ENCODE assay signal across 16 mouse cellular contexts in the genomic region with DNA sequence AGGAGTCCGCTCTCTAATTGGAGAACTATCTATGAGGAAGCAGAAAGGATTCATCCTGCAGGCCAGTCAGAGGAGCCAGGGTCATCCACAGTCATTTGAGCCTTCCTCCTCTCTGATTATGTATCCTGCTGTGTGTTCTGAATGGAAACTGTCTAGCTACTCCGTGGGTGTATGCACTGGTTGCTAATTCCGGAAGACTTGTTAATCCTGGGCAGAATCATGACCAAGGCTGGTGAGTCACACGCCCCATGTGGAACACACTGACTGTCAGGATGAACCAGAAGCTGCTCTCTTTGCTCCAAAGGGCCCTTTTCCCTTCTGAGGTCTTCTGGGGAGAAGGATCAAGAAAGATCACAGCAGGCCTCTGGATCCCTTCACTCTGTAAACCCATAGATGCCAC. TPM values are rescaled to one million over a fixed set of nuclear protein-coding genes. Genes with fewer than 3 reads are reported as not detected.
DNase-seq lines count a peak whose midpoint lies in the region; TF ChIP-seq lines count a peak whose summit lies in the region.
"Had no signal": no experiment of that assay in that cellular context is flagged by ENCODE, and none has a peak within 500 bp of the region (broad histone marks: within the 10 kb centered on the region; RNA-seq: fewer than 3 reads in every experiment).

No protein-coding gene starts in this region.

- H3K4me3 ChIP-seq in C2C12 (ENCODE audit: insufficient read depth, poor library complexity, severe bottlenecking), result no peak overlapping the region
- H3K4me3 ChIP-seq in lung, adult 2 months (replicated peaks; ENCODE audit: extremely low read depth, low read depth, low read length), result no peak overlapping the region
- H3K4me3 ChIP-seq: heart, adult 2 months; liver, embryonic 13.5 days; midbrain, embryonic 15.5 days had no signal

- H3ac ChIP-seq in C2C12 (ENCODE audit: control insufficient read depth, insufficient read length, low read depth), result no peak overlapping the region

- no peaks in the 10 kb centered on the region for H3K27me3 ChIP-seq in C2C12 (ENCODE audit: control insufficient read depth, insufficient read depth, insufficient read length)
- H3K27me3 ChIP-seq: liver, embryonic 13.5 days; midbrain, embryonic 15.5 days had no signal

- peak; percentile 54 to 58 for DNase-seq in adrenal gland, postnatal 36 days
- no peak for DNase-seq in adrenal gland, adult 18-20 months (ENCODE audit: low spot score in 2 of 2)
- DNase-seq in layer of hippocampus, adult 9-11 months, result peak; percentile 20
- no peak for DNase-seq in layer of hippocampus, postnatal 25 days (ENCODE audit: extremely low spot score in 1 of 2, low spot score in 1 of 2)
- DNase-seq in brain, adult 2 months (ENCODE audit: low read depth, low spot score), result peak; percentile 92
- DNase-seq in embryo, embryonic 10.5 days (ENCODE audit: low spot score), result no peak
- DNase-seq in lung, adult 2 months, result no peak
- DNase-seq: cerebellum, adult 8-10 months; heart, adult 2 months; heart, postnatal 14 days; kidney, adult 9 months; liver, embryonic 13.5 days; lung, postnatal 4 days; spleen, adult 18-20 months had no signal

- 65% methylated on average over 4 of the region's 4 CpGs for WGBS in lung, adult 2 months

- no peaks in the 10 kb centered on the region for H3K79me2 ChIP-seq in C2C12 (ENCODE audit: control insufficient read depth, insufficient read depth)

- no peak for TF ChIP-seq CTCF in C2C12 (IDR thresholded peaks at IDR 0.05; ENCODE audit: control insufficient read depth, insufficient read depth, insufficient read length)
- TF ChIP-seq CTCF in lung, adult 2 months (IDR thresholded peaks at IDR 0.05; ENCODE audit: insufficient read depth, low read length), result no peak

- no peak for TF ChIP-seq POLR2A in lung, adult 2 months (IDR thresholded peaks at IDR 0.05; ENCODE audit: borderline replicate concordance, extremely low read depth, low read depth, low read length)

- H3K36me3 ChIP-seq in C2C12 (ENCODE audit: control insufficient read depth, insufficient read depth), result no peaks in the 10 kb centered on the region
- H3K36me3 ChIP-seq: liver, embryonic 13.5 days; midbrain, embryonic 15.5 days had no signal

- H3K79me3 ChIP-seq in C2C12 (ENCODE audit: low read depth), result no peaks in the 10 kb centered on the region

- H3K4me1 ChIP-seq in lung, adult 2 months (ENCODE audit: control insufficient read depth, insufficient read depth, low read length), result peaks cover 11% of the 10 kb centered on the region

TF ChIP-seq in C2C12, 6 proteins besides CTCF, POLR2A, EP300 and RAD21:
- no peak for TF ChIP-seq MYOD1 (IDR thresholded peaks at IDR 0.05; ENCODE audit: control insufficient read depth, insufficient read length, low read depth)
- peak; percentile 6 for TF ChIP-seq FOSL1 (IDR thresholded peaks at IDR 0.05; ENCODE audit: insufficient read depth, low read length, poor library complexity, severe bottlenecking)
- TF ChIP-seq CEBPB (IDR thresholded peaks at IDR 0.05; ENCODE audit: low read depth), result no peak
- peak; percentile 13 for TF ChIP-seq USF1 (IDR thresholded peaks at IDR 0.05; ENCODE audit: low read depth)
- TF ChIP-seq MYOG (IDR thresholded peaks at IDR 0.05; ENCODE audit: control insufficient read depth, extremely low read depth, insufficient read length), result no peak
- no peak for TF ChIP-seq MAX (IDR thresholded peaks at IDR 0.05)

RNA-seq across cellular contexts. Expression of a gene that starts 35.5 kb away (rescaled TPM):
- 100 to 1,000 TPM; 192 to 197 TPM for total RNA-seq in adrenal gland, postnatal 36 days (2021)
- total RNA-seq in adrenal gland, adult 18-20 months (2021), result 100 to 1,000 TPM; 196 to 437 TPM
- total RNA-seq in layer of hippocampus, postnatal 25 days (2021), result 10 to 100 TPM; 69.3 to 70.9 TPM
- polyA plus RNA-seq in C2C12 (2012; fragmentation: generic; extraction: Trizol), result 21.5 TPM
- 91.0 and 94.6 TPM in 2 replicates for polyA plus RNA-seq in lung, adult 2 months (2012; rRNA removed)

Comparison
In these comparisons a context has a peak if more than half of its experiments do, and no peak if none do; other contexts are left out.
1. DNase-seq: peak in adrenal gland, postnatal 36 days (2 of 2), layer of hippocampus, adult 9-11 months (single experiment) and brain, adult 2 months (single experiment); none in adrenal gland, adult 18-20 months (0 of 2), layer of hippocampus, postnatal 25 days (0 of 2), embryo, embryonic 10.5 days (single experiment) and lung, adult 2 months (single experiment).